Mouse (Mus musculus) neural tube, embryonic 11.5 days (tissue): Measurements from ENCODE around the gene 6030408B16Rik. TPM values are rescaled to one million over a fixed set of nuclear protein-coding genes. Genes with fewer than 3 reads are reported as not detected.

Experiments used
- ATAC-seq: fragments of 200-750 bp; cut with Nextera tagmentation; 2 replicates; pipeline ENCODE4 v1.8.0; 2017; ENCODE audit warnings: moderate number of reproducible peaks, mild to moderate bottlenecking, moderate TSS enrichment, moderate library complexity; ENCODE audit not compliant: insufficient read depth, low FRiP score, low TSS enrichment
- DNase-seq: peaks from one replicate; pipeline ENCODE4 v3.0.0-alpha.2; 2015; ENCODE audit warnings: low spot score
- H3K27ac ChIP-seq: fragments of 300-500 bp; sonication (generic); 2 replicates; pipeline ENCODE4 v1.5.1; 2014; ENCODE audit warnings: low read depth, mild to moderate bottlenecking, low read length
- H3K27me3 ChIP-seq: fragments of 300-500 bp; sonication (generic); 2 replicates; pipeline ENCODE4 v1.6.1; 2014; ENCODE audit warnings: mild to moderate bottlenecking, low read length, mixed read lengths; ENCODE audit not compliant: control insufficient read depth, insufficient read depth
- H3K36me3 ChIP-seq: fragments of 300-500 bp; sonication (generic); 2 replicates; pipeline ENCODE4 v1.6.1; 2014; ENCODE audit warnings: mild to moderate bottlenecking, low read length, moderate library complexity, mixed read lengths; ENCODE audit not compliant: control insufficient read depth, insufficient read depth
- H3K4me1 ChIP-seq: fragments of 300-500 bp; sonication (generic); 2 replicates; pipeline ENCODE4 v1.6.1; 2014; ENCODE audit warnings: low read length, mixed read lengths; ENCODE audit not compliant: control insufficient read depth, insufficient read depth
- H3K4me2 ChIP-seq: fragments of 300-500 bp; sonication (generic); 2 replicates; pipeline ENCODE4 v1.6.1; 2014; ENCODE audit warnings: low read depth, mild to moderate bottlenecking, moderate library complexity
- H3K4me3 ChIP-seq: fragments of 300-500 bp; sonication (generic); 2 replicates; pipeline ENCODE4 v1.5.1; 2014; ENCODE audit warnings: low read depth, low read length
- H3K9ac ChIP-seq: fragments of 300-500 bp; sonication (generic); 2 replicates; pipeline ENCODE4 v1.6.1; 2014; ENCODE audit warnings: mild to moderate bottlenecking, low read length
- H3K9me3 ChIP-seq: fragments of 300-500 bp; sonication (generic); 2 replicates; pipeline ENCODE4 v1.6.1; 2016; ENCODE audit warnings: low read length; ENCODE audit not compliant: control insufficient read depth
- WGBS: fragments of 180-500 bp; shearing (Covaris S2); extraction: QIAGEN DNeasy Blood & Tissue Kit; methylation state at CpG from one replicate; pipeline ENCODE4 v1.1.7; 2014; 5-methylcytosine and 5-hydroxymethylcytosine counted together
- polyA plus RNA-seq: library from polyadenylated mRNA; unstranded; fragments of >200 nt; fragmentation: Nextera tagmentation; extraction: Ambion mirVana; gene quantifications from 2 replicates; pipeline ENCODE4 v1.2.1, GENCODE M21; 2014

6030408B16Rik gene
- polyA plus RNA-seq, 1 experiment from 2014 or later, result 0.33 TPM

DNA sequence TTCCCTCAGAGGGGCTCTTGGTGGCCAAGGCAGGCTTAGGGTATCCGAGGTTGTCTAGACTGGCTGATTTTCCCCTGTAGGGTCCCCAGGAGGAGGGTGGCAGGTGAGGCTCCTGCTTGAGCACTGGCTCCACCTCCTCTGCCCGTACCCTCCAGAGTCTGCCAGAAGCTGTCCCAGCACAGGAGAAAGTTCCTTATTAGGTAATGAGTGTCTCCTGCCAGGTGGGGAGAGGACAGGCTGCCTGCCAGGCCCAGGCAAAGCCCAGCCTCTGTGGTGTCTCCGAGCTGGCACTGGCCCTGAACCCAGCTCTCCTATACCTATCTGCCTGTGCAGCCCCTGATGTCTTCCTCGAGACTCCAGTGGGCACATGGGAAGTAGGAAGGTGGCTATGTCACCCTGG, 39.4 kb downstream of the 6030408B16Rik start:
- no peaks in the 10 kb centered on the region for H3K36me3 ChIP-seq
- WGBS, result 71% methylated on average over 4 of the region's 4 CpGs
- no peak overlapping the region for H3K4me3 ChIP-seq
- DNase-seq, result peak; percentile 5
- H3K9ac ChIP-seq, result no peak overlapping the region
- no peaks in the 10 kb centered on the region for H3K27me3 ChIP-seq
- no peak for ATAC-seq
- H3K4me1 ChIP-seq, result no peaks in the 10 kb centered on the region
- no peaks in the 10 kb centered on the region for H3K9me3 ChIP-seq
- no peak overlapping the region for H3K4me2 ChIP-seq
- H3K27ac ChIP-seq, result no peak overlapping the region

- Histone ChIP-seq H3K9ac (no peak overlapping the region), H3K36me3 (no peaks in the 10 kb centered on the region), H3K4me3 (no peak overlapping the region), H3K4me1 (no peaks in the 10 kb centered on the region), H3K27ac (no peak overlapping the region), H3K4me2 (no peak overlapping the region), H3K9me3 (no peaks in the 10 kb centered on the region), H3K27me3 (no peaks in the 10 kb centered on the region)
- no peak for ATAC-seq
- 29% methylated on average over 1 of the region's 1 CpGs for WGBS
- peak; percentile 7 for DNase-seq
Measured at GRCm38 (mm10) chr15:101333165-101333564, 40.2 kb downstream of the 6030408B16Rik start.

- Histone ChIP-seq H3K9ac (no peak overlapping the region), H3K4me3 (no peak overlapping the region), H3K4me1 (no peaks in the 10 kb centered on the region), H3K27ac (no peak overlapping the region), H3K27me3 (no peaks in the 10 kb centered on the region), H3K4me2 (no peak overlapping the region), H3K9me3 (no peaks in the 10 kb centered on the region), H3K36me3 (no peaks in the 10 kb centered on the region)
- ATAC-seq (no peak), DNase-seq (no peak)
- WGBS, result 64% methylated on average over 4 of the region's 4 CpGs
Measured at GRCm38 (mm10) chr15:101333648-101334047, 40.6 kb downstream of the 6030408B16Rik start.

DNA sequence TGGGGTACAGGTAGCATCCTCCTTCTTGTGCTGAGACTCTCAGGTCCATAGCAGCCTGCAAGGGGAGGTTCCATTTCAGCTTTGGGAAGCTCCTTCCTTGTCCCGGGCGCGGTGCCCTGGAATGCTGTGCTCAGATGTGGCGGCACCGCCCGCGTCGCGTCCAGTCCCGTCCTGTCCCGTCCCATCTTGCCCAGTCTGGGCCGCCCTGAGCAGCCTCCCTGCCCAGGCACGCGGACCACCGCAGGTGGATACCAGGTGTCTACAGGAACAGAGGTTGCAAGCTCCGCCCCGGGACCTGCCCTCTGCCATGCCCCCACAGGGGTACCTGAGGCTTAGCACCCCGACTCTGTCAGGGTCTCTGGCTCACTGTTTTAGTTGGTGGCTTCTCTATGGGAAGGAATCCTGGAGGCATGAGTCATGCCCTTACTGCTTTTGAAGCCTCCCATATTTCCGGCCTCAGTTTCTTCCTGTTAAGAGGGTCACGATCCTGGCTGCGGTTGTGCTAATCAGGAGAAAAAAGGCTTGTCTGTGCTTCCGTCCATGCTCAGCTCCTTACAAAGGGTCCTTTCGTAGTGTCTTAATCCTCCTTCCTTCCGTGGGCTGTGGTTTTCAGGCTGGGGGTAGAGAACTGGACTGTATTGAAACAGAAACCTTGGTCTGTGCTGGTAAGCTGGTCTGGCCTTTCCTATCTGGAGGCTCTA, 43.6 kb downstream of the 6030408B16Rik start:
- Histone ChIP-seq H3K27ac (no peak overlapping the region), H3K4me3 (no peak overlapping the region), H3K4me1 (no peaks in the 10 kb centered on the region), H3K9me3 (no peaks in the 10 kb centered on the region), H3K36me3 (no peaks in the 10 kb centered on the region), H3K9ac (no peak overlapping the region), H3K27me3 (no peaks in the 10 kb centered on the region), H3K4me2 (no peak overlapping the region)
- no peak for ATAC-seq
- WGBS, result 56% methylated on average over 24 of the region's 24 CpGs
- DNase-seq, result no peak

- Histone ChIP-seq H3K4me2 (no peak overlapping the region), H3K9me3 (no peaks in the 10 kb centered on the region), H3K27me3 (no peaks in the 10 kb centered on the region), H3K4me3 (no peak overlapping the region), H3K9ac (no peak overlapping the region), H3K4me1 (no peaks in the 10 kb centered on the region), H3K27ac (no peak overlapping the region), H3K36me3 (no peaks in the 10 kb centered on the region)
- no peak for DNase-seq
- ATAC-seq, result no peak
- WGBS, result 83% methylated on average over 4 of the region's 4 CpGs
Measured at GRCm38 (mm10) chr15:101338359-101338758, 45.3 kb downstream of the 6030408B16Rik start.

- no peaks in the 10 kb centered on the region for H3K9me3 ChIP-seq
- H3K4me1 ChIP-seq, result no peaks in the 10 kb centered on the region
- H3K36me3 ChIP-seq, result no peaks in the 10 kb centered on the region
- H3K9ac ChIP-seq, result no peak overlapping the region
- no peak overlapping the region for H3K4me2 ChIP-seq
- ATAC-seq (peak; percentile 69), DNase-seq (peak; percentile 86)
- no peak overlapping the region for H3K27ac ChIP-seq
- H3K4me3 ChIP-seq, result no peak overlapping the region
- WGBS, result 0% methylated on average over 2 of the region's 2 CpGs
- H3K27me3 ChIP-seq, result no peaks in the 10 kb centered on the region; the same call in 1 of the 2 replicates
Measured at GRCm38 (mm10) chr15:101339537-101339936, 46.5 kb downstream of the 6030408B16Rik start.

DNA sequence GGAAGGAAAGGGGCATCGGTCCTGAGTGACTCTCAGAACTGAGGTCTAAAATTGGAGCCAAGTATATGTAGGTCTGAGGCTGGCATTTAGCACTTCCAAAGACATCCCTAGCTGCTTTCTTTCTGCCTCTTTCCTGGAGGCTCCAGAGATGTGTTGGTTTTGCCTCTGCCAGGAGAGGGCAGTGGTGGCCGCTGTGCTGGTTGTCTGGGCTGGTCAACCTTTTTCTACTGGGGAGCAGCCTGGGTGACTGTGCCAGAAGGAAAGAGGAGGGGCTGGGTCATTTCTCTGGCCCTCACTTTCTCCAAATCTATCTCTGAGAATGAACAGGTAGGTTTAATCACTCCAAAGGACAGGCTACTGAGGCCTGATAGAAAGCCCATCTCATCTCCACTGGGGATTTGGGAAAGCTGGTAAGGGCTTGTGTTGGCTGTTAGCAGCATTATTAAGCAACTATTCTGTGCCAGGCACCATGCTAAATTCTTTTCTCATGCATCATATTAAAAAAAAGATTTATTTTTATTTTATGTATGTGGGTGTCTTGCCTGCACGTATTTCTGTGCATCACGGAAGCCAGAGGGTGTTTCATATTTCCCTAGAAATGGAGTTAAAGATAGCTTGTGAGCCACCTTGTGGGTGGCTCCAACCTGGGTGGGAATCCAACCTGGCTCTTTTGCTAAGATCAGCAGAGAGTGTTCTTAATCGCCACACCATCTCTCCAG, 48.9 kb downstream of the 6030408B16Rik start:
- Histone ChIP-seq H3K36me3 (no peaks in the 10 kb centered on the region), H3K4me3 (no peak overlapping the region), H3K4me1 (no peaks in the 10 kb centered on the region), H3K27me3 (no peaks in the 10 kb centered on the region; the same call in 1 of the 2 replicates), H3K9ac (no peak overlapping the region), H3K27ac (no peak overlapping the region), H3K4me2 (no peak overlapping the region), H3K9me3 (no peaks in the 10 kb centered on the region)
- DNase-seq (no peak), ATAC-seq (no peak)
- 67% methylated on average over 5 of the region's 5 CpGs for WGBS
